Mouse (Mus musculus) stomach, embryonic 16.5 days (tissue): ENCODE measurements at regions not wholly inside any gene's neighbourhood (a gene's known extent, or its start where the extent isn't known, plus 50 kb on each side); places are given as distances from the start of the nearest gene placed in this dataset.

Experiments
- ATAC-seq: fragments of 200-750 bp; cut with Nextera tagmentation; 2 replicates; pipeline ENCODE4 v1.8.0; 2017; ENCODE audit warnings: moderate number of reproducible peaks, moderate TSS enrichment; ENCODE audit not compliant: insufficient read depth, low FRiP score
- H3K27ac ChIP-seq: fragments of 300-500 bp; sonication (generic); 2 replicates; pipeline ENCODE4 v1.5.1; 2014; ENCODE audit warnings: low read length
- H3K27me3 ChIP-seq: fragments of 300-500 bp; sonication (generic); 2 replicates; pipeline ENCODE4 v1.6.1; 2014; ENCODE audit warnings: low read length, control low read depth, mixed read lengths; ENCODE audit not compliant: control insufficient read depth, insufficient read depth
- H3K36me3 ChIP-seq: fragments of 300-500 bp; sonication (generic); 2 replicates; pipeline ENCODE4 v1.6.1; 2014; ENCODE audit warnings: low read length; ENCODE audit not compliant: control insufficient read depth, insufficient read depth
- H3K4me1 ChIP-seq: fragments of 300-500 bp; sonication (generic); 2 replicates; pipeline ENCODE4 v1.6.1; 2014; ENCODE audit warnings: low read length, control low read depth, mixed read lengths; ENCODE audit not compliant: control insufficient read depth, insufficient read depth
- H3K4me2 ChIP-seq: fragments of 300-500 bp; sonication (generic); 2 replicates; pipeline ENCODE4 v1.6.1; 2014; ENCODE audit warnings: low read depth, low read length, mixed read lengths
- H3K4me3 ChIP-seq: fragments of 300-500 bp; sonication (generic); replicated peaks from 2 replicates; pipeline ENCODE4 v1.5.1; 2014; ENCODE audit warnings: mild to moderate bottlenecking, low read length
- H3K9ac ChIP-seq: fragments of 300-500 bp; sonication (generic); 2 replicates; pipeline ENCODE4 v1.6.1; 2014; ENCODE audit warnings: low read length
- H3K9me3 ChIP-seq: fragments of 300-500 bp; sonication (generic); replicated peaks from 2 replicates; pipeline ENCODE4 v1.6.1; 2016; ENCODE audit warnings: low read length, control low read depth; ENCODE audit not compliant: control insufficient read depth
- WGBS: fragments of 180-500 bp; shearing (Covaris S2); extraction: QIAGEN DNeasy Blood & Tissue Kit; methylation state at CpG from one replicate; pipeline ENCODE4 v1.1.7; 2014; 5-methylcytosine and 5-hydroxymethylcytosine counted together

DNA sequence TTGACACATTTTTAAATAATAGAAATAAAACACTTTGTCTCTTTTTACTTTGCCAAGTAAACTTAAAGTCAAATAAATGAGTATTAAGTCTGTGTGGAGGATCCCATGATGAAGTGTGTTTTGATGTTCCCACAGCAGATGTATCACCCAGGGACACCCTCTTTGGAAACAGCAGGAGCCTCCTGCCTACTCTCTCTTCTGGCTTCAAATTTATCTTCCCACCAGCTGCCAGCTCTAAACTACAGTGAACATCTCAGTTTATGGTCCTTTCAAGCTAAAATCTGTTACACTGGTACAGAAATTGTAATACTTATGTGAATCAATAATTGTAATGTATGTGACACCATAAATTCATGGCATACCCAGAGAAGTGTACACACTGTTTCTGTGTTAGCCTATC lies 171.1 kb upstream of the Meis2 start:
- Histone ChIP-seq H3K36me3 (no peaks in the 10 kb centered on the region), H3K4me1 (no peaks in the 10 kb centered on the region), H3K4me2 (no peak overlapping the region), H3K4me3 (no peak overlapping the region), H3K27me3 (no peaks in the 10 kb centered on the region), H3K9ac (no peak overlapping the region), H3K9me3 (no peaks in the 10 kb centered on the region), H3K27ac (no peak overlapping the region)
- ATAC-seq: no peak

DNA sequence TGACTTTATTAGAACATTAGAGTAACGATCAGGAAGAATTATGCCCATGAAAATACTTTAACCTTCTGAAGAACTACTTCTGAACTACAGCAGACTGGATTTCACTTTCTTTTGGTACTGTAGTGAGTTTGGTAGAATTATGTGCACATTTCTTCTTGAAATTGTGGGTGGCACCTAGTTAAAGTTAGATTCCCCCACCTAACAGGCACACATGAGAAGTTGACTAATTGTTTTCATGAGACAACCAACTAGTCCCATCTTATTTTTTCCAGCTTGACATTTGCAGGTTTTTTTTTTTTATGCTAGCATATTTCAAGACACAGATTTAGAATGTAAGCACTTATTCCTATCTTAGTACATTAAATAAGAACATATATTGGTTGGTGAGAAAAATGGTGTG lies 167.2 kb upstream of the Meis2 start:
- Histone ChIP-seq H3K9ac (no peak overlapping the region), H3K4me2 (no peak overlapping the region), H3K4me1 (no peaks in the 10 kb centered on the region), H3K9me3 (no peaks in the 10 kb centered on the region), H3K4me3 (no peak overlapping the region), H3K27me3 (no peaks in the 10 kb centered on the region), H3K27ac (no peak overlapping the region), H3K36me3 (no peaks in the 10 kb centered on the region)
- 76% methylated on average over 1 of the region's 1 CpGs for WGBS
- ATAC-seq: no peak

DNA sequence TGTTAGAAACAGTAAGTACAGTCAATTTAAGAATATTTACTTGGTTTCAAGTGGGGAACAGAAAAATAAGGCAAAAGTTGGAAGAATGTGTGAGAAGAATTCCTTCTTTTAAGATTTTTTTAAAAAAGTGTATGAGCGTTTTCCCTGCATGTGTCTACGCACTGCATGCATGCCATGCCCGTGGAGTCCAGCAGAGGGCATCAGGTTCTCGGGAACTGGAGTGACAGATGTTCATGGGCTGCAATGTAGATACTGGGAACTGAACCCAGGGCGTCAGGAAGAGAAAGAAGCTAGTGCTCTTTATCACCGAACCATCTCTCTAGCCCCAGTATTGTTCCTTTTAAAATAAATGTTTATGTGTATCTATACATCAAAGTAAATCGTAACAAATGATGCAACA lies 150.8 kb upstream of the Meis2 start:
- Histone ChIP-seq H3K4me2 (no peak overlapping the region), H3K27me3 (no peaks in the 10 kb centered on the region), H3K27ac (no peak overlapping the region), H3K9me3 (no peaks in the 10 kb centered on the region), H3K4me3 (no peak overlapping the region), H3K4me1 (no peaks in the 10 kb centered on the region), H3K9ac (no peak overlapping the region), H3K36me3 (no peaks in the 10 kb centered on the region)
- no peak for ATAC-seq
- WGBS: 81% methylated on average over 7 of the region's 7 CpGs

GRCm38 (mm10) chr2:116201248-116202223 lies 135.9 kb upstream of the Meis2 start:
- H3K4me1 ChIP-seq: no peaks in the 10 kb centered on the region

GRCm38 (mm10) chr2:116200795-116201194 lies 135.2 kb upstream of the Meis2 start:
- no peak overlapping the region for H3K27ac ChIP-seq
- no peaks in the 10 kb centered on the region for H3K27me3 ChIP-seq
- WGBS: 39% methylated on average over 5 of the region's 5 CpGs
- no peaks in the 10 kb centered on the region for H3K4me1 ChIP-seq
- no peaks in the 10 kb centered on the region for H3K9me3 ChIP-seq
- H3K36me3 ChIP-seq: no peaks in the 10 kb centered on the region
- H3K4me3 ChIP-seq: no peak overlapping the region
- ATAC-seq: no peak
- H3K4me2 ChIP-seq: no peak overlapping the region
- H3K9ac ChIP-seq: no peak overlapping the region

More at GRCm38 (mm10) chr2:116201248-116202223, 135.9 kb upstream of the Meis2 start:
- H3K9me3 ChIP-seq: no peaks in the 10 kb centered on the region
- H3K4me3 ChIP-seq: no peak overlapping the region
- 50% methylated on average over 14 of the region's 14 CpGs for WGBS
- H3K4me2 ChIP-seq: no peak overlapping the region
- H3K27ac ChIP-seq: no peak overlapping the region
- ATAC-seq: no peak
- no peaks in the 10 kb centered on the region for H3K27me3 ChIP-seq
- H3K9ac ChIP-seq: no peak overlapping the region
- H3K36me3 ChIP-seq: no peaks in the 10 kb centered on the region

GRCm38 (mm10) chr2:116181861-116182260 lies 116.2 kb upstream of the Meis2 start:
- no peak for ATAC-seq
- 85% methylated on average over 11 of the region's 11 CpGs for WGBS

DNA sequence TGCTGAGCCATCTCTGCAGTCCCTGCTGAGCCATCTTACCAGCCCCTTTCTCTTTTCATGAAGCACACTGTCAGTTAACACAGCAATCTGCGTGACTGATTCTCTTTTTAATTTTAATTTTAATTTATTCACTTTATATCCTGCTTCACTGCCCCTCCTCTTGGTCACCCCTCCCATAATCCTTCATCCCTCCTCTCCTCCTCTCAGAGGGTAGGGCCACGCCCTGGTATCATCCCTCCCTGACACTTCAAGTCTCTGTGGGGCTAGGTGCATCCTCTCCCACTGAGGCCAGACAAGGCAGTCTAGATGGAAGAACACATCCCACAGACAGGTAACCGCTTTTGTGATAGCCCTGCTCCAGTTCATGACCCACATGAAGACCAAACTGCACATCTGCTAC lies 111.5 kb upstream of the Meis2 start:
- H3K9ac ChIP-seq: no peak overlapping the region
- no peaks in the 10 kb centered on the region for H3K9me3 ChIP-seq
- no peak overlapping the region for H3K4me3 ChIP-seq
- ATAC-seq: no peak
- no peaks in the 10 kb centered on the region for H3K4me1 ChIP-seq
- H3K27me3 ChIP-seq: no peaks in the 10 kb centered on the region
- H3K36me3 ChIP-seq: no peaks in the 10 kb centered on the region
- WGBS: 87% methylated on average over 3 of the region's 3 CpGs
- no peak overlapping the region for H3K4me2 ChIP-seq
- no peak overlapping the region for H3K27ac ChIP-seq

More at GRCm38 (mm10) chr2:116181861-116182260, 116.2 kb upstream of the Meis2 start:
- Histone ChIP-seq H3K27me3 (no peaks in the 10 kb centered on the region), H3K27ac (no peak overlapping the region), H3K9ac (no peak overlapping the region), H3K4me1 (no peaks in the 10 kb centered on the region), H3K4me2 (no peak overlapping the region), H3K4me3 (no peak overlapping the region), H3K9me3 (no peaks in the 10 kb centered on the region), H3K36me3 (no peaks in the 10 kb centered on the region)

GRCm38 (mm10) chr2:116165871-116166770 lies 100.5 kb upstream of the Meis2 start:
- ATAC-seq: peak; percentile 29
- 85% methylated on average over 16 of the region's 16 CpGs for WGBS
- H3K4me2 ChIP-seq: no peak overlapping the region

More at GRCm38 (mm10) chr2:116165871-116166770, 100.5 kb upstream of the Meis2 start:
- H3K9ac ChIP-seq: no peak overlapping the region
- H3K4me1 ChIP-seq: no peaks in the 10 kb centered on the region
- no peak overlapping the region for H3K27ac ChIP-seq
- no peak overlapping the region for H3K4me3 ChIP-seq
- no peaks in the 10 kb centered on the region for H3K36me3 ChIP-seq
- H3K27me3 ChIP-seq: no peaks in the 10 kb centered on the region
- H3K9me3 ChIP-seq: no peaks in the 10 kb centered on the region
